Mouse (Mus musculus): ENCODE measurements around the gene Nufip1.
"Not testable (repeated sequence)": the region's sequence is repeated elsewhere in the genome, so short reads cannot be mapped to it uniquely, and the experiment has no call there.

Nufip1 gene

GRCm38 (mm10) chr14:76145248-76145647 lies 34.6 kb downstream of the Nufip1 start:
- DNase-seq (ENCODE audit: low read depth): no peak

- no peak for DNase-seq (ENCODE audit: low read depth)
These were observed 35.2 kb downstream of the Nufip1 start for GRCm38 (mm10) chr14:76145868-76146267.

- DNase-seq (ENCODE audit: low read depth): no peak
These were observed 36.4 kb downstream of the Nufip1 start for GRCm38 (mm10) chr14:76147061-76147460.

GRCm38 (mm10) chr14:76148294-76148693 lies 37.6 kb downstream of the Nufip1 start:
- DNase-seq (ENCODE audit: low read depth): no peak

- DNase-seq (ENCODE audit: low read depth): peak; percentile 23
These were observed 39.0 kb downstream of the Nufip1 start for GRCm38 (mm10) chr14:76149531-76150179.

- DNase-seq (ENCODE audit: low read depth): no peak
These were observed 39.8 kb downstream of the Nufip1 start for GRCm38 (mm10) chr14:76150499-76150898.

- DNase-seq (ENCODE audit: low read depth): no peak
These were observed 40.3 kb downstream of the Nufip1 start for GRCm38 (mm10) chr14:76151011-76151410.

GRCm38 (mm10) chr14:76151820-76152161 lies 41.1 kb downstream of the Nufip1 start:
- no peak for DNase-seq (ENCODE audit: low read depth)

- DNase-seq (ENCODE audit: low read depth): peak; percentile 96
These were observed 41.7 kb downstream of the Nufip1 start for GRCm38 (mm10) chr14:76152162-76153002.

GRCm38 (mm10) chr14:76153003-76153675 lies 42.4 kb downstream of the Nufip1 start:
- no peak for DNase-seq (ENCODE audit: low read depth)

- no peak for DNase-seq (ENCODE audit: low read depth)
These were observed 43.1 kb downstream of the Nufip1 start for GRCm38 (mm10) chr14:76153828-76154227.

GRCm38 (mm10) chr14:76158192-76158785 lies 47.6 kb downstream of the Nufip1 start:
- DNase-seq (ENCODE audit: low read depth): peak; percentile 44

- not testable (repeated sequence) for DNase-seq (ENCODE audit: low read depth)
These were observed 49.9 kb downstream of the Nufip1 start for GRCm38 (mm10) chr14:76160580-76160979.

GRCm38 (mm10) chr14:76164236-76164635 lies 53.5 kb downstream of the Nufip1 start:
- no peak for DNase-seq (ENCODE audit: low read depth)

- DNase-seq (ENCODE audit: low read depth): no peak
These were observed 54.4 kb downstream of the Nufip1 start for GRCm38 (mm10) chr14:76164904-76165755.

- DNase-seq (ENCODE audit: low read depth): no peak
These were observed 59.3 kb downstream of the Nufip1 start for GRCm38 (mm10) chr14:76169876-76170466.

- DNase-seq (ENCODE audit: low read depth): no peak
These were observed 60.6 kb downstream of the Nufip1 start for GRCm38 (mm10) chr14:76171285-76171684.

- no peak for DNase-seq (ENCODE audit: low read depth)
These were observed 63.6 kb downstream of the Nufip1 start for GRCm38 (mm10) chr14:76174328-76174727.

- no peak for DNase-seq (ENCODE audit: low read depth)
These were observed 65.1 kb downstream of the Nufip1 start for GRCm38 (mm10) chr14:76175808-76176207.

- DNase-seq (ENCODE audit: low read depth): no peak
These were observed 66.5 kb downstream of the Nufip1 start for GRCm38 (mm10) chr14:76177230-76177629.

- no peak for DNase-seq (ENCODE audit: low read depth)
These were observed 67.8 kb downstream of the Nufip1 start for GRCm38 (mm10) chr14:76178447-76178846.

All from 416B (cell line).